11 mouse cellular contexts compared by ENCODE assay signal in genomic region chr19:47485997-47486566, GRCm38 (mm10). TPM values are rescaled to one million over a fixed set of nuclear protein-coding genes. Genes with fewer than 3 reads are reported as not detected.
DNase-seq lines count a peak whose midpoint lies in the region; ATAC-seq lines count a peak whose summit lies in the region.
"Had no signal": no experiment of that assay in that cellular context is flagged by ENCODE, and none has a peak within 500 bp of the region (broad histone marks: within the 10 kb centered on the region; RNA-seq: fewer than 3 reads in every experiment).

No protein-coding gene starts in this region.

- no peaks in the 10 kb centered on the region for H3K27me3 ChIP-seq in midbrain, embryonic 16.5 days (ENCODE audit: control insufficient read depth, insufficient read depth, low read depth, low read length)
- H3K27me3 ChIP-seq in midbrain, embryonic 10.5 days (ENCODE audit: low read depth, poor library complexity, severe bottlenecking) = no peaks in the 10 kb centered on the region

- H3K4me3 ChIP-seq in midbrain, embryonic 16.5 days (ENCODE audit: low read depth, low read length) = no peak overlapping the region
- H3K4me3 ChIP-seq in midbrain, embryonic 10.5 days = no peak overlapping the region

- H3K9me3 ChIP-seq in midbrain, embryonic 16.5 days (replicated peaks; ENCODE audit: control insufficient read depth, low read length, poor library complexity, severe bottlenecking) = no peaks in the 10 kb centered on the region
- H3K9me3 ChIP-seq in midbrain, embryonic 10.5 days (replicated peaks) = peaks cover 12% of the 10 kb centered on the region; the same call in 1 of the 2 replicates

- H3K4me2 ChIP-seq in midbrain, embryonic 16.5 days (ENCODE audit: low read length) = 0 out of 2 replicates have a peak overlapping the region, but pooled peaks have one; percentile 29

- 41% methylated on average over 9 of the region's 9 CpGs for WGBS in midbrain, embryonic 16.5 days
- 50% methylated on average over 9 of the region's 9 CpGs for WGBS in midbrain, embryonic 10.5 days

- no peak for DNase-seq in frontal cortex, postnatal 10 days (ENCODE audit: low spot score in 2 of 2)
- DNase-seq in midbrain, embryonic 10.5 days (ENCODE audit: low spot score) = no peak
- peak; percentile 46 for DNase-seq in heart, postnatal 4 days
- peak; percentile 53 for DNase-seq in yolk sac, embryonic 10.5 days (ENCODE audit: low spot score)
- no peak for DNase-seq in spleen, postnatal 10 days (ENCODE audit: low spot score in 2 of 2)
- DNase-seq: adrenal gland, adult 8-10 months; lung, postnatal 10 days had no signal

- H3K36me3 ChIP-seq in midbrain, embryonic 16.5 days (ENCODE audit: control insufficient read depth, insufficient read depth, low read length) = no peaks in the 10 kb centered on the region
- no peaks in the 10 kb centered on the region for H3K36me3 ChIP-seq in midbrain, embryonic 10.5 days

- peaks cover 19% of the 10 kb centered on the region for H3K4me1 ChIP-seq in midbrain, embryonic 16.5 days (ENCODE audit: control insufficient read depth, insufficient read depth, low read length)
- peaks cover 11% of the 10 kb centered on the region for H3K4me1 ChIP-seq in midbrain, embryonic 10.5 days

- 0 out of 2 replicates have a peak overlapping the region, but pooled peaks have one; percentile 20 for H3K9ac ChIP-seq in midbrain, embryonic 16.5 days (ENCODE audit: low read depth, low read length)

- peak; percentile 75 for ATAC-seq in frontal cortex, adult (ENCODE audit: low TSS enrichment)
- no peak for ATAC-seq in midbrain, embryonic 16.5 days
- no peak for ATAC-seq in inflammation-experienced regulatory T-cells, adult 6 months
- ATAC-seq: CD4-positive, CD25-positive, alpha-beta regulatory T cell, adult 4 months had no signal

- H3K27ac ChIP-seq in midbrain, embryonic 16.5 days (ENCODE audit: low read length) = peak overlapping the region; percentile 65
- H3K27ac ChIP-seq in midbrain, embryonic 10.5 days (replicated peaks) = no peak overlapping the region

RNA-seq across cellular contexts. Expression of gene Sh3pxd2a, which starts 21.9 kb away (rescaled TPM):
- polyA plus RNA-seq in midbrain, embryonic 16.5 days (2015; fragmentation: Nextera tagmentation; extraction: Ambion mirVana) = 1.5 and 1.8 TPM in 2 replicates
- polyA plus RNA-seq in midbrain, embryonic 10.5 days (2016; fragmentation: Nextera tagmentation; extraction: Ambion mirVana) = 1.7 TPM in 2 replicates
- 10 to 100 TPM; 91.0 to 95.1 TPM for total RNA-seq in heart, postnatal 4 days (2021)
- polyA plus RNA-seq in inflammation-experienced regulatory T-cells, adult 6 months (2017; shearing (Covaris generic)) = under 1 TPM; 0.30 to 0.87 (median 0.54) TPM

RNA-seq across cellular contexts. Expression of gene Stn1, which starts 51.2 kb away (rescaled TPM):
- polyA plus RNA-seq in midbrain, embryonic 16.5 days (2015; fragmentation: Nextera tagmentation; extraction: Ambion mirVana) = 23.4 and 24.0 TPM in 2 replicates
- 52.5 and 63.4 TPM in 2 replicates for polyA plus RNA-seq in midbrain, embryonic 10.5 days (2016; fragmentation: Nextera tagmentation; extraction: Ambion mirVana)
- total RNA-seq in heart, postnatal 4 days (2021) = 10 to 100 TPM; 23.1 to 26.3 TPM
- 10 to 100 TPM; 27.8 to 36.9 (median 31.0) TPM for polyA plus RNA-seq in inflammation-experienced regulatory T-cells, adult 6 months (2017; shearing (Covaris generic))

Comparison
In these comparisons a context has a peak if more than half of its experiments do, and no peak if none do; other contexts are left out.
1. DNase-seq: peak in heart, postnatal 4 days (single experiment) and yolk sac, embryonic 10.5 days (single experiment); none in frontal cortex, postnatal 10 days (0 of 2), midbrain, embryonic 10.5 days (single experiment) and spleen, postnatal 10 days (0 of 2).